ENCODE assay signal across 11 mouse cellular contexts in genomic region chr19:3962469-3962868, GRCm38 (mm10). TPM values are rescaled to one million over a fixed set of nuclear protein-coding genes. Genes with fewer than 3 reads are reported as not detected.
DNase-seq lines count a peak whose midpoint lies in the region; ATAC-seq and TF ChIP-seq lines count a peak whose summit lies in the region.
"Had no signal": no experiment of that assay in that cellular context is flagged by ENCODE, and none has a peak within 500 bp of the region (broad histone marks: within the 10 kb centered on the region; RNA-seq: fewer than 3 reads in every experiment).

No protein-coding gene starts in this region.

- H3K27me3 ChIP-seq in hindbrain, postnatal 0 days (ENCODE audit: insufficient read depth, low read length) = no peaks in the 10 kb centered on the region
- no peaks in the 10 kb centered on the region for H3K27me3 ChIP-seq in hindbrain, embryonic 10.5 days (ENCODE audit: insufficient read depth, poor library complexity, severe bottlenecking)
- no peaks in the 10 kb centered on the region for H3K27me3 ChIP-seq in thymus, adult 2 months (ENCODE audit: control insufficient read depth, insufficient read depth, low read length)
- no peaks in the 10 kb centered on the region for H3K27me3 ChIP-seq in stomach, postnatal 0 days (ENCODE audit: control insufficient read depth, insufficient read depth, low read length)
- H3K27me3 ChIP-seq in midbrain, embryonic 10.5 days (ENCODE audit: low read depth, poor library complexity, severe bottlenecking) = no peaks in the 10 kb centered on the region
- H3K27me3 ChIP-seq: intestine, embryonic 15.5 days had no signal

- TF ChIP-seq CTCF in hindbrain, postnatal 0 days (IDR thresholded peaks at IDR 0.05; ENCODE audit: low read depth) = peak; percentile 31
- no peak for TF ChIP-seq CTCF in thymus, adult 2 months (IDR thresholded peaks at IDR 0.05; ENCODE audit: borderline replicate concordance, control insufficient read depth, extremely low read depth, insufficient read depth, low read length, poor library complexity)
- peak; percentile 62 for TF ChIP-seq CTCF in bone marrow macrophage, adult 2 months (IDR thresholded peaks at IDR 0.05; ENCODE audit: low read depth, low read length)
- peak; percentile 57 for TF ChIP-seq CTCF in stomach, postnatal 0 days (IDR thresholded peaks at IDR 0.05; ENCODE audit: low read depth)

- no peaks in the 10 kb centered on the region for H3K9me3 ChIP-seq in hindbrain, postnatal 0 days (ENCODE audit: low read length)
- H3K9me3 ChIP-seq in hindbrain, embryonic 10.5 days = no peaks in the 10 kb centered on the region
- no peaks in the 10 kb centered on the region for H3K9me3 ChIP-seq in stomach, postnatal 0 days (ENCODE audit: control insufficient read depth, low read length)
- no peaks in the 10 kb centered on the region for H3K9me3 ChIP-seq in midbrain, embryonic 10.5 days (replicated peaks)
- H3K9me3 ChIP-seq: intestine, embryonic 15.5 days had no signal

- no peak overlapping the region for H3K4me3 ChIP-seq in hindbrain, postnatal 0 days (ENCODE audit: low read length)
- H3K4me3 ChIP-seq in hindbrain, embryonic 10.5 days = no peak overlapping the region
- no peak overlapping the region for H3K4me3 ChIP-seq in thymus, adult 2 months (ENCODE audit: control insufficient read depth, insufficient read depth, low read length)
- no peak overlapping the region for H3K4me3 ChIP-seq in bone marrow macrophage, adult 2 months (ENCODE audit: insufficient read depth, low read length)
- H3K4me3 ChIP-seq in stomach, postnatal 0 days (ENCODE audit: low read depth, low read length) = no peak overlapping the region
- no peak overlapping the region for H3K4me3 ChIP-seq in midbrain, embryonic 10.5 days
- H3K4me3 ChIP-seq: intestine, embryonic 15.5 days had no signal

- H3K36me3 ChIP-seq in hindbrain, postnatal 0 days (ENCODE audit: insufficient read depth, low read length) = no peaks in the 10 kb centered on the region
- H3K36me3 ChIP-seq in hindbrain, embryonic 10.5 days = no peaks in the 10 kb centered on the region
- H3K36me3 ChIP-seq in thymus, adult 2 months (ENCODE audit: control insufficient read depth, insufficient read depth, low read length) = no peaks in the 10 kb centered on the region
- no peaks in the 10 kb centered on the region for H3K36me3 ChIP-seq in stomach, postnatal 0 days (ENCODE audit: control insufficient read depth, insufficient read depth, low read length)
- H3K36me3 ChIP-seq in midbrain, embryonic 10.5 days = no peaks in the 10 kb centered on the region
- H3K36me3 ChIP-seq: intestine, embryonic 15.5 days had no signal

- H3K9ac ChIP-seq in hindbrain, postnatal 0 days (replicated peaks; ENCODE audit: low read length) = no peak overlapping the region
- no peak overlapping the region for H3K9ac ChIP-seq in stomach, postnatal 0 days (ENCODE audit: low read length)
- H3K9ac ChIP-seq: intestine, embryonic 15.5 days had no signal

- no peak for TF ChIP-seq POLR2A in thymus, adult 2 months (IDR thresholded peaks at IDR 0.05; ENCODE audit: control insufficient read depth, extremely low read depth, insufficient read depth, low read length, poor library complexity)
- no peak for TF ChIP-seq POLR2A in bone marrow macrophage, adult 2 months (IDR thresholded peaks at IDR 0.05; ENCODE audit: borderline replicate concordance, low read depth, low read length)

- 5% methylated on average over 2 of the region's 2 CpGs for WGBS in hindbrain, postnatal 0 days
- WGBS in hindbrain, embryonic 10.5 days = 12% methylated on average over 2 of the region's 2 CpGs
- 37% methylated on average over 2 of the region's 2 CpGs for WGBS in thymus, adult 2 months
- WGBS in stomach, postnatal 0 days = 28% methylated on average over 2 of the region's 2 CpGs
- 20% methylated on average over 2 of the region's 2 CpGs for WGBS in midbrain, embryonic 10.5 days

- TF ChIP-seq EP300 in stomach, postnatal 0 days (optimal IDR thresholded peaks at IDR 0.05) = no peak

- H3K27ac ChIP-seq in hindbrain, postnatal 0 days = no peak overlapping the region
- no peak overlapping the region for H3K27ac ChIP-seq in hindbrain, embryonic 10.5 days
- H3K27ac ChIP-seq in thymus, adult 2 months (ENCODE audit: control insufficient read depth, insufficient read depth, low read length) = no peak overlapping the region
- no peak overlapping the region for H3K27ac ChIP-seq in bone marrow macrophage, adult 2 months (ENCODE audit: insufficient read depth, low read depth, low read length)
- H3K27ac ChIP-seq in stomach, postnatal 0 days (replicated peaks) = no peak overlapping the region
- H3K27ac ChIP-seq in midbrain, embryonic 10.5 days (replicated peaks) = no peak overlapping the region
- H3K27ac ChIP-seq: intestine, embryonic 15.5 days; macrophage had no signal

- no peak overlapping the region for H3K4me2 ChIP-seq in hindbrain, postnatal 0 days (ENCODE audit: low read depth, low read length)
- H3K4me2 ChIP-seq in stomach, postnatal 0 days (replicated peaks; ENCODE audit: low read depth) = no peak overlapping the region
- H3K4me2 ChIP-seq: intestine, embryonic 15.5 days had no signal

- no peaks in the 10 kb centered on the region for H3K4me1 ChIP-seq in hindbrain, postnatal 0 days (ENCODE audit: insufficient read depth, low read length)
- H3K4me1 ChIP-seq in hindbrain, embryonic 10.5 days (replicated peaks) = no peaks in the 10 kb centered on the region
- H3K4me1 ChIP-seq in thymus, adult 2 months (replicated peaks; ENCODE audit: control insufficient read depth, insufficient read depth, low read length) = no peaks in the 10 kb centered on the region
- no peaks in the 10 kb centered on the region for H3K4me1 ChIP-seq in bone marrow macrophage, adult 2 months (ENCODE audit: control insufficient read depth, insufficient read depth, low read length)
- H3K4me1 ChIP-seq in stomach, postnatal 0 days (replicated peaks; ENCODE audit: control insufficient read depth, insufficient read depth) = no peaks in the 10 kb centered on the region
- H3K4me1 ChIP-seq in midbrain, embryonic 10.5 days = 0 out of 2 replicates have a peak, but pooled peaks cover 3% of the 10 kb centered on the region
- H3K4me1 ChIP-seq: intestine, embryonic 15.5 days had no signal

- peak; percentile 11 for DNase-seq in hindbrain, postnatal 0 days (ENCODE audit: low spot score)
- DNase-seq in hindbrain, embryonic 10.5 days (ENCODE audit: low spot score) = no peak
- peak; percentile 30 for DNase-seq in thymus, postnatal 14 days
- DNase-seq in thymus, adult 2 months = no peak
- peak; percentile 32 for DNase-seq in stomach, postnatal 0 days (ENCODE audit: low spot score)
- DNase-seq in midbrain, embryonic 10.5 days (ENCODE audit: low spot score) = no peak
- DNase-seq in frontal cortex, postnatal 14 days (ENCODE audit: low spot score in 2 of 2) = no peak
- DNase-seq: cerebellum, adult 8-10 months had no signal

- ATAC-seq in hindbrain, postnatal 0 days = no peak
- no peak for ATAC-seq in stomach, postnatal 0 days (ENCODE audit: low FRiP score, low TSS enrichment)
- ATAC-seq: intestine, embryonic 15.5 days had no signal

RNA-seq across cellular contexts. Expression of gene Aldh3b3, which starts 4.0 kb away (rescaled TPM):
- total RNA-seq in hindbrain, postnatal 0 days (2014; rRNA removed) = not detected in 2 replicates
- not detected in 2 replicates for polyA plus RNA-seq in hindbrain, postnatal 0 days (2015; fragmentation: Nextera tagmentation; extraction: Ambion mirVana)
- polyA plus RNA-seq in hindbrain, embryonic 10.5 days (2016; fragmentation: Nextera tagmentation; extraction: Ambion mirVana) = not detected in 2 replicates
- 0.33 and 0.97 TPM in 2 replicates for polyA plus RNA-seq in thymus, adult 2 months (2012; rRNA removed)
- not detected in 2 replicates for polyA plus RNA-seq in bone marrow macrophage, adult 2 months (2012; ENCODE audit: insufficient read depth, insufficient read length, missing spikeins)
- polyA plus RNA-seq in stomach, postnatal 0 days (2015; fragmentation: Nextera tagmentation; extraction: Ambion mirVana) = 1.1 TPM in 2 replicates
- polyA plus RNA-seq in midbrain, embryonic 10.5 days (2016; fragmentation: Nextera tagmentation; extraction: Ambion mirVana) = not detected in 2 replicates
- polyA plus RNA-seq: intestine, embryonic 15.5 days; macrophage had no signal

RNA-seq across cellular contexts. Expression of gene Aldh3b2, which starts 9.7 kb away (rescaled TPM):
- 0.32 and 1.1 TPM in 2 replicates for total RNA-seq in hindbrain, postnatal 0 days (2014; rRNA removed)
- 0.95 and 1.4 TPM in 2 replicates for polyA plus RNA-seq in hindbrain, postnatal 0 days (2015; fragmentation: Nextera tagmentation; extraction: Ambion mirVana)
- 0.91 and 2.0 TPM in 2 replicates for polyA plus RNA-seq in hindbrain, embryonic 10.5 days (2016; fragmentation: Nextera tagmentation; extraction: Ambion mirVana)
- polyA plus RNA-seq in thymus, adult 2 months (2012; rRNA removed) = 7.0 and 7.2 TPM in 2 replicates
- polyA plus RNA-seq in bone marrow macrophage, adult 2 months (2012; ENCODE audit: insufficient read depth, insufficient read length, missing spikeins) = not detected in 2 replicates
- polyA plus RNA-seq in stomach, postnatal 0 days (2015; fragmentation: Nextera tagmentation; extraction: Ambion mirVana) = 75.8 and 84.1 TPM in 2 replicates
- 0.21 and 0.35 TPM in 2 replicates for polyA plus RNA-seq in midbrain, embryonic 10.5 days (2016; fragmentation: Nextera tagmentation; extraction: Ambion mirVana)
- polyA plus RNA-seq: macrophage had no signal

RNA-seq across cellular contexts. Expression of gene Acy3, which starts 23.9 kb away (rescaled TPM):
- total RNA-seq in hindbrain, postnatal 0 days (2014; rRNA removed) = 3.3 and 7.3 TPM in 2 replicates
- polyA plus RNA-seq in hindbrain, postnatal 0 days (2015; fragmentation: Nextera tagmentation; extraction: Ambion mirVana) = 2.8 and 3.5 TPM in 2 replicates
- polyA plus RNA-seq in hindbrain, embryonic 10.5 days (2016; fragmentation: Nextera tagmentation; extraction: Ambion mirVana) = 2.6 and 2.9 TPM in 2 replicates
- polyA plus RNA-seq in thymus, adult 2 months (2012; rRNA removed) = 12.0 and 14.9 TPM in 2 replicates
- 1.1 TPM in 1 of 2 replicates, not detected in the other for polyA plus RNA-seq in bone marrow macrophage, adult 2 months (2012; ENCODE audit: insufficient read depth, insufficient read length, missing spikeins)
- 9.9 TPM in 2 replicates for polyA plus RNA-seq in stomach, postnatal 0 days (2015; fragmentation: Nextera tagmentation; extraction: Ambion mirVana)
- 1.1 and 2.0 TPM in 2 replicates for polyA plus RNA-seq in midbrain, embryonic 10.5 days (2016; fragmentation: Nextera tagmentation; extraction: Ambion mirVana)

RNA-seq across cellular contexts. Expression of gene Unc93b1, which starts 27.5 kb away (rescaled TPM):
- 12.8 and 19.9 TPM in 2 replicates for total RNA-seq in hindbrain, postnatal 0 days (2014; rRNA removed)
- 15.3 and 16.3 TPM in 2 replicates for polyA plus RNA-seq in hindbrain, postnatal 0 days (2015; fragmentation: Nextera tagmentation; extraction: Ambion mirVana)
- 6.3 and 8.8 TPM in 2 replicates for polyA plus RNA-seq in hindbrain, embryonic 10.5 days (2016; fragmentation: Nextera tagmentation; extraction: Ambion mirVana)
- polyA plus RNA-seq in thymus, adult 2 months (2012; rRNA removed) = 147 and 174 TPM in 2 replicates
- 1,272 and 1,428 TPM in 2 replicates for polyA plus RNA-seq in bone marrow macrophage, adult 2 months (2012; ENCODE audit: insufficient read depth, insufficient read length, missing spikeins)
- polyA plus RNA-seq in stomach, postnatal 0 days (2015; fragmentation: Nextera tagmentation; extraction: Ambion mirVana) = 17.4 and 19.7 TPM in 2 replicates
- 5.1 and 8.0 TPM in 2 replicates for polyA plus RNA-seq in midbrain, embryonic 10.5 days (2016; fragmentation: Nextera tagmentation; extraction: Ambion mirVana)

RNA-seq across cellular contexts. Expression of gene Tbx10, which starts 30.1 kb away (rescaled TPM):
- not detected in 2 replicates for total RNA-seq in hindbrain, postnatal 0 days (2014; rRNA removed)
- 0.36 and 0.39 TPM in 2 replicates for polyA plus RNA-seq in hindbrain, postnatal 0 days (2015; fragmentation: Nextera tagmentation; extraction: Ambion mirVana)
- 0.88 and 2.6 TPM in 2 replicates for polyA plus RNA-seq in hindbrain, embryonic 10.5 days (2016; fragmentation: Nextera tagmentation; extraction: Ambion mirVana)
- 0.15 and 0.20 TPM in 2 replicates for polyA plus RNA-seq in thymus, adult 2 months (2012; rRNA removed)
- not detected in 2 replicates for polyA plus RNA-seq in bone marrow macrophage, adult 2 months (2012; ENCODE audit: insufficient read depth, insufficient read length, missing spikeins)
- polyA plus RNA-seq in stomach, postnatal 0 days (2015; fragmentation: Nextera tagmentation; extraction: Ambion mirVana) = 0.05 TPM in 1 of 2 replicates, not detected in the other
- polyA plus RNA-seq in midbrain, embryonic 10.5 days (2016; fragmentation: Nextera tagmentation; extraction: Ambion mirVana) = not detected in 2 replicates
- polyA plus RNA-seq: macrophage had no signal

Comparison
In these comparisons a context has a peak if more than half of its experiments do, and no peak if none do; other contexts are left out.
1. DNase-seq: peak in hindbrain, postnatal 0 days (single experiment), thymus, postnatal 14 days (single experiment) and stomach, postnatal 0 days (single experiment); none in hindbrain, embryonic 10.5 days (single experiment), thymus, adult 2 months (single experiment), midbrain, embryonic 10.5 days (single experiment) and frontal cortex, postnatal 14 days (0 of 2).